ENCODE assay signal across 8 mouse cellular contexts in the genomic region with DNA sequence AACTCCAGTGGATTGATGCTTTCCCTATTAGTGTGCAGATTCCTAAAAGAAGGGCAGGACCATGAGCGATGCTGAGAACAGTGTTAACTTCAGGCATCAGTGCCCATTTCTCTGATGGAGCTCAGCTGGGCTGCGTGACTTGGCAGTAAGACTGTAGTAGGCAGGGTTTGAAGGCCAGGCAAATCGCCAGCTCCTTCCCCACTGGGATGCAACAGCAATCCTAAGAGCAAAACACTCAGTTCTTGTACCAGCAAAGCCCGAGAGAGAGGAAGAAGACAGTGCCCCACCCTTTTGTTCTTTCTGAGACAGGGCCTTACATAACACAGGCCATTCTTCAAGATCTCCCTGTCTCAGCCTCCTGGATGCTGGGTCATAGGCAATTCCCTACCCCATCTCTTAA.
DNase-seq lines count a peak whose midpoint lies in the region; ATAC-seq lines count a peak whose summit lies in the region.

No protein-coding gene starts in this region.

- H3K27me3 ChIP-seq in forebrain, embryonic 14.5 days (replicated peaks; ENCODE audit: control insufficient read depth, insufficient read depth, low read length) = no peaks in the 10 kb centered on the region
- no peaks in the 10 kb centered on the region for H3K27me3 ChIP-seq in forebrain, embryonic 10.5 days (ENCODE audit: poor library complexity, severe bottlenecking)
- no peaks in the 10 kb centered on the region for H3K27me3 ChIP-seq in lung, embryonic 15.5 days

- intact Hi-C loops in heart, postnatal 25 days (cut with DNase I) = no loop called here

- WGBS in forebrain, embryonic 14.5 days = 40% methylated on average over 4 of the region's 4 CpGs
- whole genome bisulfite sequencing in forebrain, embryonic 10.5 days = 84% methylated on average over 4 of the region's 4 CpGs
- 42% methylated on average over 4 of the region's 4 CpGs for WGBS in lung, embryonic 15.5 days

- no peak overlapping the region for H3K27ac ChIP-seq in forebrain, embryonic 14.5 days (ENCODE audit: low read depth, low read length)
- H3K27ac ChIP-seq in forebrain, embryonic 10.5 days = no peak overlapping the region
- H3K27ac ChIP-seq in lung, embryonic 15.5 days = 0 out of 2 replicates have a peak overlapping the region, but pooled peaks have one; percentile 8

- no peaks in the 10 kb centered on the region for H3K36me3 ChIP-seq in forebrain, embryonic 14.5 days (ENCODE audit: control insufficient read depth, insufficient read depth, low read length)
- no peaks in the 10 kb centered on the region for H3K36me3 ChIP-seq in forebrain, embryonic 10.5 days (replicated peaks)
- no peaks in the 10 kb centered on the region for H3K36me3 ChIP-seq in lung, embryonic 15.5 days

- DNase-seq in forebrain, embryonic 14.5 days (ENCODE audit: low spot score) = peak; percentile 83
- DNase-seq in forebrain, embryonic 10.5 days (ENCODE audit: extremely low spot score, low spot score) = no peak
- DNase-seq in 3T3-L1 (ENCODE audit: low read depth, low spot score) = peak; percentile 91
- DNase-seq in cerebellum, postnatal 25 days = peak; percentile 75 to 83
- peak; percentile 76 for DNase-seq in heart, postnatal 25 days (ENCODE audit: low spot score)
- peak; percentile 36 to 65 for DNase-seq in urinary bladder, postnatal 4 days (ENCODE audit: low spot score in 2 of 2)
- no peak for DNase-seq in T-cell, adult 2 months (ENCODE audit: low spot score)

- H3K4me3 ChIP-seq in forebrain, embryonic 14.5 days (ENCODE audit: low read depth, low read length) = no peak overlapping the region
- H3K4me3 ChIP-seq in forebrain, embryonic 10.5 days = no peak overlapping the region
- H3K4me3 ChIP-seq in lung, embryonic 15.5 days = no peak overlapping the region

- H3K4me2 ChIP-seq in forebrain, embryonic 14.5 days (ENCODE audit: low read length) = no peak overlapping the region
- no peak overlapping the region for H3K4me2 ChIP-seq in lung, embryonic 15.5 days

- no peaks in the 10 kb centered on the region for H3K4me1 ChIP-seq in forebrain, embryonic 14.5 days (ENCODE audit: control insufficient read depth, insufficient read depth, low read length)
- no peaks in the 10 kb centered on the region for H3K4me1 ChIP-seq in forebrain, embryonic 10.5 days
- H3K4me1 ChIP-seq in lung, embryonic 15.5 days = peaks cover 18% of the 10 kb centered on the region

- ATAC-seq in forebrain, embryonic 14.5 days = no peak
- ATAC-seq in lung, embryonic 15.5 days (ENCODE audit: borderline replicate concordance, extremely low read depth, low FRiP score, low TSS enrichment) = 0 out of 2 replicates have a peak, but pooled peaks have one; percentile 37

- H3K9ac ChIP-seq in forebrain, embryonic 14.5 days (ENCODE audit: low read length) = no peak overlapping the region
- no peak overlapping the region for H3K9ac ChIP-seq in lung, embryonic 15.5 days

- H3K9me3 ChIP-seq in forebrain, embryonic 14.5 days (replicated peaks; ENCODE audit: control insufficient read depth, low read length) = no peaks in the 10 kb centered on the region
- 0 out of 2 replicates have a peak, but pooled peaks cover 2% of the 10 kb centered on the region for H3K9me3 ChIP-seq in forebrain, embryonic 10.5 days
- H3K9me3 ChIP-seq in lung, embryonic 15.5 days = no peaks in the 10 kb centered on the region

Comparison
In these comparisons a context has a peak if more than half of its experiments do, and no peak if none do; other contexts are left out.
1. DNase-seq: peak in forebrain, embryonic 14.5 days (single experiment), 3T3-L1 (single experiment), cerebellum, postnatal 25 days (2 of 2), heart, postnatal 25 days (single experiment) and urinary bladder, postnatal 4 days (2 of 2); none in forebrain, embryonic 10.5 days (single experiment) and T-cell, adult 2 months (single experiment).